Mouse (Mus musculus): ENCODE data around the gene Cpox.
A peak's percentile ranks its signal among the peaks of the same experiment; 100 is the strongest.
"Not testable (repeated sequence)": the region's sequence is repeated elsewhere in the genome, so short reads cannot be mapped to it uniquely, and the experiment has no call there.

The Cpox gene

GRCm38 (mm10) chr16:58669917-58670630 is at the start of gene Cpox:
TSS of gene Cpox (plus strand) at chr16:58670292.
- DNase-seq: peak; percentile 82

GRCm38 (mm10) chr16:58622377-58622776 is 47.7 kb upstream of the Cpox start:
- DNase-seq: no peak

GRCm38 (mm10) chr16:58623114-58623513 is 47.0 kb upstream of the Cpox start:
- DNase-seq: peak; percentile 44

- peak; percentile 70 for DNase-seq
Measured at GRCm38 (mm10) chr16:58623944-58624343, 46.1 kb upstream of the Cpox start.

- DNase-seq: no peak
Measured at GRCm38 (mm10) chr16:58627597-58628335, 42.3 kb upstream of the Cpox start.

- no peak for DNase-seq
Measured at GRCm38 (mm10) chr16:58628336-58628680, 41.8 kb upstream of the Cpox start.

GRCm38 (mm10) chr16:58628968-58629367 is 41.1 kb upstream of the Cpox start:
- no peak for DNase-seq

- no peak for DNase-seq
Measured at GRCm38 (mm10) chr16:58629736-58630135, 40.4 kb upstream of the Cpox start.

- DNase-seq: no peak
Measured at GRCm38 (mm10) chr16:58635866-58636265, 34.2 kb upstream of the Cpox start.

- no peak for DNase-seq
Measured at GRCm38 (mm10) chr16:58637448-58637847, 32.6 kb upstream of the Cpox start.

GRCm38 (mm10) chr16:58638016-58638415 is 32.1 kb upstream of the Cpox start:
- no peak for DNase-seq

GRCm38 (mm10) chr16:58638689-58639175 is 31.4 kb upstream of the Cpox start, which contains the start of gene E330017A01Rik:
TSS of gene E330017A01Rik (minus strand) at chr16:58638739.
- no peak for DNase-seq

- no peak for DNase-seq
Measured at GRCm38 (mm10) chr16:58649979-58650378, 20.1 kb upstream of the Cpox start.

- DNase-seq: no peak
Measured at GRCm38 (mm10) chr16:58655751-58656150, 14.3 kb upstream of the Cpox start.

GRCm38 (mm10) chr16:58656526-58656925 is 13.6 kb upstream of the Cpox start:
- no peak for DNase-seq

- DNase-seq: no peak
Measured at GRCm38 (mm10) chr16:58658668-58659067, 11.4 kb upstream of the Cpox start.

GRCm38 (mm10) chr16:58661826-58662225 is 8.3 kb upstream of the Cpox start:
- DNase-seq: no peak

- DNase-seq: no peak
Measured at GRCm38 (mm10) chr16:58662287-58662791, 7.8 kb upstream of the Cpox start.

- DNase-seq: no peak
Measured at GRCm38 (mm10) chr16:58663021-58663420, 7.1 kb upstream of the Cpox start.

GRCm38 (mm10) chr16:58663816-58664215 is 6.3 kb upstream of the Cpox start:
- DNase-seq: no peak

- DNase-seq: not testable (repeated sequence)
Measured at GRCm38 (mm10) chr16:58665137-58665536, 5.0 kb upstream of the Cpox start.

GRCm38 (mm10) chr16:58666681-58667080 is 3.4 kb upstream of the Cpox start:
- not testable (repeated sequence) for DNase-seq

GRCm38 (mm10) chr16:58668586-58668985 is 1.5 kb upstream of the Cpox start:
- DNase-seq: no peak

GRCm38 (mm10) chr16:58669264-58669663 is 828 bp upstream of the Cpox start:
- no peak for DNase-seq
